Mouse (Mus musculus): ENCODE results near the gene Prr5. TPM values are rescaled to one million over a fixed set of nuclear protein-coding genes. Genes with fewer than 3 reads are reported as not detected.

Prr5 gene
- polyA plus RNA-seq, 1 experiment from 2014 or later = 12.1 TPM

DNA sequence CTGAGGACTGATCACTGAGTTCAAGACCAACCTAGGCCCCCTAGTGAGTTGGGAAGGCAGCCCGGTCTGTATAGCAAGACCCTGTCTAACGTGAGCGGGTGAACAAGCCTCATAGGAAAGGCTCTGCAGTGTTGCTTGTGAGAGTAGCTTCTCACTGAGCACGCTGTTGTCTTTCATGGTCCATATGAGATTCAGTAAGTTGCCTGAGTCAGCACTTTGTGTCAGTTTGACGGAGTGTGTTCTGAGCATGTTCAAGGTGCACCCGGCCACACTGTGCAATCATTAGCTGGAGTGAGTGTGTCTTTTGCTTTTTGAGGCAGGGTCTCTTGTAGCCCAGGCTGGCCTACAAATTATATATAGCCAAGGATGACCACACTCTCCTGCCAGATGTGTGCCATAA lies 22.1 kb downstream of the Prr5 start:
- Histone ChIP-seq H3K27me3 (ENCODE audit: control insufficient read depth, insufficient read depth, low read length) (no peaks in the 10 kb centered on the region), H3K9ac (ENCODE audit: low read depth, low read length) (no peak overlapping the region), H3K4me2 (replicated peaks; ENCODE audit: low read depth, low read length) (no peak overlapping the region), H3K4me3 (ENCODE audit: low read depth, low read length) (no peak overlapping the region), H3K4me1 (replicated peaks; ENCODE audit: control insufficient read depth, insufficient read depth, low read length) (no peaks in the 10 kb centered on the region), H3K36me3 (ENCODE audit: control insufficient read depth, insufficient read depth, low read length) (no peaks in the 10 kb centered on the region), H3K9me3 (ENCODE audit: control insufficient read depth, low read length) (no peaks in the 10 kb centered on the region), H3K27ac (ENCODE audit: low read depth, low read length) (no peak overlapping the region)
- no peak for DNase-seq (ENCODE audit: low spot score)
- 95% methylated on average over 6 of the region's 6 CpGs for WGBS
- no peak for ATAC-seq (ENCODE audit: low FRiP score)

DNA sequence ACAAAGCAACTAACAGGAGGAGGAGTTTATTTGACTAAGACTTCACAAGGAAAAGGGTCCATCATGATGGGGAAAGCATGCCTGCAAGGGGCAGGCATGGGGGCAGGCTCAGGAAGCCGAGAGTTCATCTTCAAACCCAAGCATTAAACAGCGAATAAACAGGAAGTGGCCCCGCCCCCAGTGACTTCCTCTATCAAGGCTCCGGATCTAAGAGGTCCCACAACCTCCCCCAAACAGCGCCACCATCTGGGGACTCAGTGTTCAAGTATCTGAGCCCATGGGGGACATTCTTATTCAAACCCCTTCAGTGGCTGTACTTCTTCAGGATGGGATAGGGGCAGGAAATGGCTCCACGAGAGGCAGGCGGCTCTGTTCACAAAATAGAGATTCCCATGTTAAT lies 23.2 kb downstream of the Prr5 start:
- H3K27me3 ChIP-seq (ENCODE audit: control insufficient read depth, insufficient read depth, low read length) = no peaks in the 10 kb centered on the region
- H3K9me3 ChIP-seq (ENCODE audit: control insufficient read depth, low read length) = no peaks in the 10 kb centered on the region
- DNase-seq (ENCODE audit: low spot score) (no peak), ATAC-seq (ENCODE audit: low FRiP score) (no peak)
- no peak overlapping the region for H3K27ac ChIP-seq (ENCODE audit: low read depth, low read length)
- no peaks in the 10 kb centered on the region for H3K36me3 ChIP-seq (ENCODE audit: control insufficient read depth, insufficient read depth, low read length)
- no peak overlapping the region for H3K9ac ChIP-seq (ENCODE audit: low read depth, low read length)
- H3K4me1 ChIP-seq (replicated peaks; ENCODE audit: control insufficient read depth, insufficient read depth, low read length) = no peaks in the 10 kb centered on the region
- H3K4me2 ChIP-seq (replicated peaks; ENCODE audit: low read depth, low read length) = no peak overlapping the region
- H3K4me3 ChIP-seq (ENCODE audit: low read depth, low read length) = no peak overlapping the region
- WGBS = 92% methylated on average over 7 of the region's 7 CpGs

DNA sequence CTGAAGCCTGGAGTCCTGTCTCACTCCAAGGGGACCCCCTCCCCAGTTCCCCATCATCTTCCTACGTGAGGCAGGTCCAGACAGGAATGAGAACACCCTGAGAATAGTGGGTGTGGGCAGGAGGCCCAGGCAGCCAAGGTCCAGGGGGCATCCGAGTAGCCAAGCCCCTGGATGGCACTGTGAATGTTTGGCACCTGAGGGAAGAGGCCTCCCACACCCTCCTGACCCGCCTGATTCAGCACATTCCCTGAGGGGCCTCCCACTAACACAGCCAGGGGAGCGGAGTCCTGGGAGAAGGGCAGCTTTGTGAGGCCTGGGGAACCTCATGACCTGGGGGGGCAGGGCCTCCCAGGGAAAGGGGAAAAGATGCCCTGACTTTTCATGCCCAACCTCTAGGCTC lies 26.6 kb downstream of the Prr5 start:
- Histone ChIP-seq H3K4me2 (replicated peaks; ENCODE audit: low read depth, low read length) (no peak overlapping the region), H3K9me3 (ENCODE audit: control insufficient read depth, low read length) (no peaks in the 10 kb centered on the region), H3K4me3 (ENCODE audit: low read depth, low read length) (no peak overlapping the region), H3K36me3 (ENCODE audit: control insufficient read depth, insufficient read depth, low read length) (no peaks in the 10 kb centered on the region), H3K4me1 (replicated peaks; ENCODE audit: control insufficient read depth, insufficient read depth, low read length) (no peaks in the 10 kb centered on the region), H3K27ac (ENCODE audit: low read depth, low read length) (no peak overlapping the region), H3K27me3 (ENCODE audit: control insufficient read depth, insufficient read depth, low read length) (no peaks in the 10 kb centered on the region), H3K9ac (ENCODE audit: low read depth, low read length) (no peak overlapping the region)
- DNase-seq (ENCODE audit: low spot score) (no peak), ATAC-seq (ENCODE audit: low FRiP score) (no peak)
- 83% methylated on average over 4 of the region's 4 CpGs for WGBS

DNA sequence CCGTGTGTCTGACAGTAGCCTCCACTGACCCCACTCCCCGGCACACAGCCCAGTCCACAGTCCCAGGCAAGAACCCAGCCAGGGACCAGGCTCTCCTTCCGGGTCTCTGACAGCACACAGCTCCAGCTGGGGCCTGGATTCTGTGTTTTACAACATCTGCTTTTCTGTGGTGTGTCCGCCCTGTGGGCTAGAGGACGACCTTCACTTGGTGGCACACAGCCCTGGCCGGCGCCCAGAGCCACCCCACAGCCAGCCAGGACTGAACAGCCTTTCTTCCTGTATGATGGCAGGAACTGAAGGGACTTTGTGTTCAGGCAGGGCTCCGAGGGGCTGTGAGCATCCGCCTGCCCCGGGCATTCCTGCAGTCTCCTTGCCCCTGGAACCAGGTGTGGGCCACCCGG lies 28.2 kb downstream of the Prr5 start:
- WGBS = 79% methylated on average over 11 of the region's 11 CpGs
- no peaks in the 10 kb centered on the region for H3K9me3 ChIP-seq (ENCODE audit: control insufficient read depth, low read length)
- no peaks in the 10 kb centered on the region for H3K36me3 ChIP-seq (ENCODE audit: control insufficient read depth, insufficient read depth, low read length)
- H3K9ac ChIP-seq (ENCODE audit: low read depth, low read length) = no peak overlapping the region
- H3K27me3 ChIP-seq (ENCODE audit: control insufficient read depth, insufficient read depth, low read length) = no peaks in the 10 kb centered on the region
- no peak overlapping the region for H3K27ac ChIP-seq (ENCODE audit: low read depth, low read length)
- ATAC-seq (ENCODE audit: low FRiP score) = no peak
- no peak for DNase-seq (ENCODE audit: low spot score)
- no peak overlapping the region for H3K4me2 ChIP-seq (replicated peaks; ENCODE audit: low read depth, low read length)
- H3K4me3 ChIP-seq (ENCODE audit: low read depth, low read length) = no peak overlapping the region
- no peaks in the 10 kb centered on the region for H3K4me1 ChIP-seq (replicated peaks; ENCODE audit: control insufficient read depth, insufficient read depth, low read length)

DNA sequence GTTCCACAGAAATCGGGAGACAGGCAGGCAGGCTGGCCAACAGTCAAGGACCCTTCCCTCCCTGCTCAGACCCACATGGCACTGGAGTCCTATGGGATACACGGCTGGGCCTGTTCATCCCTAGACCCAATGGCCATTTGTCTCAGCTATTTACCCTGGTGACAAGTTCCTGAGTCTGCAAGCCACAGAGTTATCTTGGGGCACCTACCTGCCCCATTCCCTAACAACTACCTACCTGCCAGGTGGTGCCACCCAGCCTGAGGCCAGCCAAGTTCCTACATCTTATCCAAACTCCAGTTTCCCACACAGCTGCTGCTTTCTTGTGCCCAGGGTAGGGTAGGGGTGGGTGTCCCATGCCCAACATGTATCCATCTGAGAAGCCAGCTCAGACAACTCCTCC lies 28.8 kb downstream of the Prr5 start:
- Histone ChIP-seq H3K4me2 (replicated peaks; ENCODE audit: low read depth, low read length) (no peak overlapping the region), H3K36me3 (ENCODE audit: control insufficient read depth, insufficient read depth, low read length) (no peaks in the 10 kb centered on the region), H3K9ac (ENCODE audit: low read depth, low read length) (no peak overlapping the region), H3K27me3 (ENCODE audit: control insufficient read depth, insufficient read depth, low read length) (no peaks in the 10 kb centered on the region), H3K4me3 (ENCODE audit: low read depth, low read length) (no peak overlapping the region), H3K27ac (ENCODE audit: low read depth, low read length) (no peak overlapping the region), H3K4me1 (replicated peaks; ENCODE audit: control insufficient read depth, insufficient read depth, low read length) (no peaks in the 10 kb centered on the region), H3K9me3 (ENCODE audit: control insufficient read depth, low read length) (no peaks in the 10 kb centered on the region)
- WGBS = 84% methylated on average over 2 of the region's 2 CpGs
- DNase-seq (ENCODE audit: low spot score) (no peak), ATAC-seq (ENCODE audit: low FRiP score) (no peak)

DNA sequence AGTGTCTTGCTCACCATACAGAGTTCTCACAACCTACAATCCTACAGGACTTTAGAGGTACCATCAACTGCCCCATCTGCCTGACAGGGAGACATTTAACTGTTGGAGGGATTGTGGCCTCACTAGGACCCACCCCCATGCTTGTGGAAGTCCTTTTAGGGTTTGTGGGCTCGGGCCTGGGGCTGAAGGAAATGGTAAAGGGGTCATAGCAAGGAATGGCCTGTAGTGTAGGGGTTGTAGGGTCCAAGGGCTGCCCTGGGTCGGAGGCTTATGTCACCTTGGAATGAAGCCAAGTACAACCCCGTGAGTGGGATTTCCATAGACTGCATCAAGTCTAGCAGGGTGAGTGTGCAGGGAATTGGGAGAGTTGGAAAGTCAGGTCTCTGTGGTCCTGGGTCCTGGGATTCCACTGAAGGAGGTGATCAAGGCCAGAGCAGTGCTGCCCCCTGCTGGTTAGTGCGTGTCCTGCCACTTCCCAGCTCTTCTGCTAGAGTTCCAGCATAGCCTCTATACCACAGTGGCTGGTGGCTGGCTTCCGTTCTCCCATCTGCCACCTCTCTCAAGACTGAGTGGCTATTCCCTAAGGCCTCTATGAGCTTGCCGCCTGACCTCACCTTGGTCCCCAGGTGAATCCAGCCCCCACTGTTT lies 30.9 kb downstream of the Prr5 start:
- no peaks in the 10 kb centered on the region for H3K9me3 ChIP-seq (ENCODE audit: control insufficient read depth, low read length)
- no peak overlapping the region for H3K4me2 ChIP-seq (replicated peaks; ENCODE audit: low read depth, low read length)
- DNase-seq (ENCODE audit: low spot score) (peak; percentile 84), ATAC-seq (ENCODE audit: low FRiP score) (no peak)
- no peaks in the 10 kb centered on the region for H3K4me1 ChIP-seq (replicated peaks; ENCODE audit: control insufficient read depth, insufficient read depth, low read length)
- WGBS = 56% methylated on average over 6 of the region's 6 CpGs
- no peaks in the 10 kb centered on the region for H3K27me3 ChIP-seq (ENCODE audit: control insufficient read depth, insufficient read depth, low read length)
- no peak overlapping the region for H3K9ac ChIP-seq (ENCODE audit: low read depth, low read length)
- no peak overlapping the region for H3K27ac ChIP-seq (ENCODE audit: low read depth, low read length)
- H3K4me3 ChIP-seq (ENCODE audit: low read depth, low read length) = no peak overlapping the region
- no peaks in the 10 kb centered on the region for H3K36me3 ChIP-seq (ENCODE audit: control insufficient read depth, insufficient read depth, low read length)

DNA sequence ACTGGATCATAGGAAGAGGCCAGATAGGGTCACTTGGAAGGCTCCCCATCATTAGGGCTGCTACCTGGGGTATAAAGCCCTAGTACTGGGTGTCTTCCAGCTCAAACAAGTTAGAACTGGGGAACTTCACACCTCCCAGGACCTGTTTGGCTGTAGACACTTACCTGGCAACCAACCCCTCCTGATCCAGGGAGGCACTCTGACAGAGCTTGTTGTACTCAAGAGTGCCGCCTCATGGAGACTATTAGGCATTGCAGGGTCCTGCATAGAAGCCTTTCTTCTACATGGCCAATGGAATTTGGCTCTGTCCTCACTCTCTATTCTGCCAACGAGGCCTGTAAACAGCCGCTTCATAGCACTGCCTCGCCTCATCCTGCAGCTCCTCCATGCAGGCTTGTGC lies 32.5 kb downstream of the Prr5 start:
- H3K27ac ChIP-seq (ENCODE audit: low read depth, low read length) = no peak overlapping the region
- no peaks in the 10 kb centered on the region for H3K9me3 ChIP-seq (ENCODE audit: control insufficient read depth, low read length)

DNA sequence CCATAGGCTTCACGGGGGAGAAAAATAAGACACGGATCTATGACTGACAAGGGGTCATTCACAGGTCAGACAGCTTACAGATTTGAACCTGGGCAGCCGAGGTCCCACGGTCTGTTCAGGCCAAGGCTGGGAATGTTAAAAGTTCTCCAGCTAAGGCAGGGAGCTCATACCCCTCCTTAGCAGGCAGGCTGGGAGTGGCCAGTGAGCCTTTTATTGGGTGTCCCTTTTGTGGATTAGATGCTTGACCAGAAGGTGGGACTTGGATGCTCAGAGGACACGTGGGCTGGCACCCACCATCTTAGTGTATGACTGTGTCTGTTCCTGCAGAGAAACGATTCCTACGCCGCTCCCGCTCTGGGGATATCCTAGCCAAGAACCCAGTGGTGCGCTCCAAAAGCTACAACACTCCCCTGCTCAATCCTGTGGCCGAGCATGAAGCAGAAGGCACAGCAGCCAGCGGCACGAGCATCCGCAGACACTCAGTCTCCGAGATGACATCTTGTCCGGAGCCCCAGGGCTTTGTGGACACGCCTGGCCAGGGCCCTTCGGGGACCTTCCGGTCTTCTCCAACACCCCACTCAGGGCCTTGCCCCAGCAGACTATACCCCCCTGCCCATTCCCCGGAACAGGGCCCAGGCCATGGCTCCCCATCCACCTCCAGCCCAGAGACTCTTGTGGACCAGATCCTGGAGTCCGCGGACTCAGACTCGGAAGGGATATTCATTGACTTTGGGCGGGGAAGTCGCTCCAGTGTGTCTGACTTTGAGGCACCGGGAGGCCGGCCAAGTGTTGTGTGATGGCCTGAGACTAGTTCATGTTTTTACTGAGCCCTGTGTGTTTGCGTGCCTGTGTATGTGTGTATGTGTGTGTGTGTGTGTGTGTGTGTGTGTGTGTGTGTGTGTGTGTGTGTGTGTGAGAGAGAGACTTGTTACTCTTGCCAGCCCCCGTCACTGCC lies 33.2 kb downstream of the Prr5 start:
- DNase-seq (ENCODE audit: low spot score) (no peak), ATAC-seq (ENCODE audit: low FRiP score) (no peak)
- 91% methylated on average over 29 of the region's 29 CpGs for WGBS

More for the DNA sequence above, 32.5 kb downstream of the Prr5 start:
- H3K36me3 ChIP-seq (ENCODE audit: control insufficient read depth, insufficient read depth, low read length) = no peaks in the 10 kb centered on the region
- no peak for ATAC-seq (ENCODE audit: low FRiP score)
- no peaks in the 10 kb centered on the region for H3K4me1 ChIP-seq (replicated peaks; ENCODE audit: control insufficient read depth, insufficient read depth, low read length)
- no peak overlapping the region for H3K9ac ChIP-seq (ENCODE audit: low read depth, low read length)
- no peak overlapping the region for H3K4me2 ChIP-seq (replicated peaks; ENCODE audit: low read depth, low read length)
- H3K4me3 ChIP-seq (ENCODE audit: low read depth, low read length) = no peak overlapping the region
- 32% methylated on average over 4 of the region's 4 CpGs for WGBS
- H3K27me3 ChIP-seq (ENCODE audit: control insufficient read depth, insufficient read depth, low read length) = no peaks in the 10 kb centered on the region
- peak; percentile 61 for DNase-seq (ENCODE audit: low spot score)

DNA sequence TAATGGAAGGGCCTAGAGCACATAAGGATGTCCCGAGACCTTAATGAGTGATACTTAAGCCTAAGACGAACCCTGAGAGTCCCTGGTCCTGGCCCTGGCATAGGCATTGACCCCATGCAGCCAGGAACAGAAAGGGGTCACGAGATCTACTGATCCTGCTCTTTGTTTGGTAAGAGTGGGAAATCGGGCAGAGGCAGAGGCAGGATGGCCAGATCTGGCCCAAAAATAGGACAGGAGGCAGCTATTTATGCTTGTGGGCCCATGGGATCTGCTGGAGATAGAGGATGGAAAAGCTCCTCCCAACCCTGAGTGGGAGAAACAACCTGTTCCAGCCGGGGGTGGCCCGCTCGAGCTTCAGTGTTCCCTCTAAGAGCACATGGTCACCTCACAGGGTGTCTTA lies 34.6 kb downstream of the Prr5 start:
- no peaks in the 10 kb centered on the region for H3K9me3 ChIP-seq (ENCODE audit: control insufficient read depth, low read length)
- WGBS = 91% methylated on average over 7 of the region's 7 CpGs
- no peak overlapping the region for H3K27ac ChIP-seq (ENCODE audit: low read depth, low read length)
- no peak for ATAC-seq (ENCODE audit: low FRiP score)
- H3K27me3 ChIP-seq (ENCODE audit: control insufficient read depth, insufficient read depth, low read length) = no peaks in the 10 kb centered on the region
- H3K4me3 ChIP-seq (ENCODE audit: low read depth, low read length) = no peak overlapping the region
- H3K36me3 ChIP-seq (ENCODE audit: control insufficient read depth, insufficient read depth, low read length) = no peaks in the 10 kb centered on the region
- no peak overlapping the region for H3K9ac ChIP-seq (ENCODE audit: low read depth, low read length)
- DNase-seq (ENCODE audit: low spot score) = no peak
- H3K4me1 ChIP-seq (replicated peaks; ENCODE audit: control insufficient read depth, insufficient read depth, low read length) = no peaks in the 10 kb centered on the region
- H3K4me2 ChIP-seq (replicated peaks; ENCODE audit: low read depth, low read length) = no peak overlapping the region

More for the DNA sequence above, 33.2 kb downstream of the Prr5 start:
- no peak overlapping the region for H3K4me3 ChIP-seq (ENCODE audit: low read depth, low read length)
- no peaks in the 10 kb centered on the region for H3K36me3 ChIP-seq (ENCODE audit: control insufficient read depth, insufficient read depth, low read length)
- no peaks in the 10 kb centered on the region for H3K4me1 ChIP-seq (replicated peaks; ENCODE audit: control insufficient read depth, insufficient read depth, low read length)
- H3K27ac ChIP-seq (ENCODE audit: low read depth, low read length) = no peak overlapping the region
- H3K9ac ChIP-seq (ENCODE audit: low read depth, low read length) = no peak overlapping the region
- H3K4me2 ChIP-seq (replicated peaks; ENCODE audit: low read depth, low read length) = no peak overlapping the region
- no peaks in the 10 kb centered on the region for H3K27me3 ChIP-seq (ENCODE audit: control insufficient read depth, insufficient read depth, low read length)
- H3K9me3 ChIP-seq (ENCODE audit: control insufficient read depth, low read length) = no peaks in the 10 kb centered on the region
